Mouse (Mus musculus): ENCODE measurements at regions not wholly inside any gene's neighbourhood (a gene's known extent, or its start where the extent isn't known, plus 50 kb on each side); places are given as distances from the start of the nearest gene placed in this dataset.

DNA sequence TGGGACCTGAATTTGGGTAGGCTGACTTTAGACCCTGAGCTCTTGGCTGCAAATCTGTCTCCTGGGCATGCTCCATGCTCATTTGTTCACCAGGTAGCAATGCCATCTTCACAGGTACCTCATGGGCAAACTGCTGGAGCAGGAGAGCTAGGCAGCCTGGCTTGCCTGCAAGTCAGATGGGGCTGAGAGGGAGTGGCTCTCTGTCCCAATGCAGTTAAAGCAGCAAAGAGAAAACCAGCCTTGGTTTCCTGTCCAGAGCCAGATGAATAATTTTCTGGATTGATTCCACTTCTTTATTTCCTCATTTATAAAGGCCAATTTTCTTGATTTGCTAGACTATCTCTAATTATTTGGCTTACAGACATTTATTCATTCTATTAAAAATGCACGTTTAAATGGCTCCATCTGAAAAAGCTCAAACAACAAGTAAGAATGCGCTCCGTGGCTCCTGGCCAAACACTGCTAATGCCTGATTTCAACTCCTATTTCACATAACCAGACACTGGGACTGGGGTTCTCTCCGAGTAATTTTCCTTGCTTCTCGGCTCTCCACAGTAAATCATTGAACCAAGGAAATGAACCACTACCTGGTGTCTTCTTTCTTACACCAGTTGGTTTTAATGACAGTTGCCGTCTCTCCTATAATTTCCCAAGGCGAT, 60.5 kb downstream of the Rsl24d1 start:
- Histone ChIP-seq H3K4me3 (no peak overlapping the region), H3K27ac (peak overlapping the region; percentile 37; the same call in 1 of the 2 replicates), H3K36me3 (no peaks in the 10 kb centered on the region), H3K9ac (no peak overlapping the region), H3K4me1 (peaks cover 3% of the 10 kb centered on the region; the same call in 1 of the 2 replicates), H3K9me3 (no peaks in the 10 kb centered on the region), H3K27me3 (no peaks in the 10 kb centered on the region), H3K4me2 (no peak overlapping the region)
- WGBS = 45% methylated on average over 7 of the region's 7 CpGs
- ATAC-seq (ENCODE audit: borderline replicate concordance, extremely low read depth, low FRiP score, low TSS enrichment) = peak; percentile 78; the same call in 1 of the 2 replicates

DNA sequence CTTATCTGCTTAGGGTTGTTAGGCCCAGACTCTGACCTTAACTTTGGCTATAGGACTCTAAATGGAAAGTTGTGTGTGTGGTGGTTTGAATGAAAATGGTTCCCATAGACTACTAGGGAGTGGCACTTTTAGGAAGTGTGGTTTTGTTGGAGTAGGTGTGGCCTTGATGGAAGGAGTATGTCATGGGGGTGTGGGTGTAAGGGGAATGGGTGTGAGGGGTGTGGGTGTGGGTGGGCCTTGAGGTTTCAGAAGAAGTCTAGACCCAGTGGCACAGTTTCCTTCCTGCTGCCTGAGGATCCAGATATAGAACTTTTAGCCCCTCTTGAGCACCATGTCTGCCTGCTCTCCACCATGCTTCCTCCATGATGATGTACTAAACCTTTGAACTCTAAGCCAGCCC, 63.4 kb downstream of the Rsl24d1 start:
- ATAC-seq (ENCODE audit: borderline replicate concordance, extremely low read depth, low FRiP score, low TSS enrichment) = no peak
- Histone ChIP-seq H3K27ac (no peak overlapping the region), H3K9ac (no peak overlapping the region), H3K27me3 (no peaks in the 10 kb centered on the region), H3K4me3 (no peak overlapping the region), H3K4me1 (peaks cover 3% of the 10 kb centered on the region; the same call in 1 of the 2 replicates), H3K9me3 (no peaks in the 10 kb centered on the region), H3K4me2 (no peak overlapping the region), H3K36me3 (no peaks in the 10 kb centered on the region)

GRCm38 (mm10) chr9:73183356-73183755, 70.1 kb downstream of the Rsl24d1 start:
- H3K4me1 ChIP-seq = no peaks in the 10 kb centered on the region
- H3K4me2 ChIP-seq = no peak overlapping the region
- no peaks in the 10 kb centered on the region for H3K27me3 ChIP-seq
- ATAC-seq (ENCODE audit: borderline replicate concordance, extremely low read depth, low FRiP score, low TSS enrichment) = no peak
- no peak overlapping the region for H3K9ac ChIP-seq
- H3K4me3 ChIP-seq = no peak overlapping the region
- H3K9me3 ChIP-seq = no peaks in the 10 kb centered on the region
- 83% methylated on average over 5 of the region's 5 CpGs for WGBS
- no peaks in the 10 kb centered on the region for H3K36me3 ChIP-seq
- H3K27ac ChIP-seq = no peak overlapping the region

DNA sequence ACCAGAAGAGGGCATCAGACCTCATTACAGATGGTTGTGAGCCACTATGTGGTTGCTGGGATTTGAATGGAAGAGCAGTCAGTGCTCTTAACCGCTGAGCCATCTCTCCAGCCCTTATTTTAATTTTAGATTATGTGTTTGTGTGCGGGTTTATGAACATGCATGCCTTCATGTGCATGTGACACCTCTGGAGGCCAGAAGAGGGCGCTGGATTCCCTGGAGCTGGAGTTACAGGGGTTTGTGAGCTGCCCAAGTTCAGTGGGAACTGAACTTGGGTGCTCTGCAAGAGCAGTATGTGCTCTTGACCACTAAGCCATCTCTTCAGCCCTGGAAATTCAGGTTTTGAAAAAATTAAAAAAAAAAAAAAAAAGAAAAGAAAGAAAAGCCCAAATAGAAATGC, 71.7 kb downstream of the Rsl24d1 start:
- no peak overlapping the region for H3K9ac ChIP-seq
- WGBS = 42% methylated on average over 3 of the region's 3 CpGs
- H3K36me3 ChIP-seq = no peaks in the 10 kb centered on the region
- H3K27me3 ChIP-seq = no peaks in the 10 kb centered on the region
- ATAC-seq (ENCODE audit: borderline replicate concordance, extremely low read depth, low FRiP score, low TSS enrichment) = no peak
- H3K4me2 ChIP-seq = no peak overlapping the region
- H3K27ac ChIP-seq = no peak overlapping the region
- no peaks in the 10 kb centered on the region for H3K9me3 ChIP-seq
- H3K4me3 ChIP-seq = no peak overlapping the region
- H3K4me1 ChIP-seq = no peaks in the 10 kb centered on the region

DNA sequence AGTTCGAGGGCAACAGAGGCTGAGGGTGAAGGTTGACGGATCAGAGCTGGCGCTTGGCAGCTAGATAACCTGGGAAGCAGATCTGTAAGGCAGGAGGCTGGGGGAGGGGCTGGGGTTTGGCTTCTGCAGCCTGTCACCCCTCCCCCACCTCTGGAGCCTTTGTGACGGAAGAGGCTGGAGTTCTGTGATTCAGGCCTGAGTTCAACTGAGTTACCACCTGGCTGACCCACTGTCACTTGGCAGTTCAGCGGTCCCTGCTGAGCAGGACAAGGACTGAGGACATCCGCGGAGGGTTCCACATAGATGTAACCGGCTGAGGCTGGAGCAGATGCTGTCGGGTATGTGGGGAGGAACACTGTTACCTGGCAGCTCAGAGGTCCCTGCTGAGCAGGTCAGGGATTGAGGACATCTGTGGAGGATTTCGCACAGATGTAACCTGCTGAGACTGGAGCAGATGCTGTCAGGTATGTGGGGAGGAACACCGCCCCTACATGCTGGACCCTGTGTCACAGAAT, 79.1 kb downstream of the Rsl24d1 start:
- ATAC-seq (ENCODE audit: borderline replicate concordance, extremely low read depth, low FRiP score, low TSS enrichment) = no peak; the same call in 1 of the 2 replicates
- Histone ChIP-seq H3K27ac (no peak overlapping the region), H3K36me3 (no peaks in the 10 kb centered on the region), H3K4me3 (no peak overlapping the region), H3K9ac (no peak overlapping the region), H3K9me3 (no peaks in the 10 kb centered on the region), H3K4me1 (peaks cover 5% of the 10 kb centered on the region; the same call in 1 of the 2 replicates), H3K27me3 (no peaks in the 10 kb centered on the region), H3K4me2 (no peak overlapping the region)
- WGBS = 21% methylated on average over 11 of the region's 11 CpGs

DNA sequence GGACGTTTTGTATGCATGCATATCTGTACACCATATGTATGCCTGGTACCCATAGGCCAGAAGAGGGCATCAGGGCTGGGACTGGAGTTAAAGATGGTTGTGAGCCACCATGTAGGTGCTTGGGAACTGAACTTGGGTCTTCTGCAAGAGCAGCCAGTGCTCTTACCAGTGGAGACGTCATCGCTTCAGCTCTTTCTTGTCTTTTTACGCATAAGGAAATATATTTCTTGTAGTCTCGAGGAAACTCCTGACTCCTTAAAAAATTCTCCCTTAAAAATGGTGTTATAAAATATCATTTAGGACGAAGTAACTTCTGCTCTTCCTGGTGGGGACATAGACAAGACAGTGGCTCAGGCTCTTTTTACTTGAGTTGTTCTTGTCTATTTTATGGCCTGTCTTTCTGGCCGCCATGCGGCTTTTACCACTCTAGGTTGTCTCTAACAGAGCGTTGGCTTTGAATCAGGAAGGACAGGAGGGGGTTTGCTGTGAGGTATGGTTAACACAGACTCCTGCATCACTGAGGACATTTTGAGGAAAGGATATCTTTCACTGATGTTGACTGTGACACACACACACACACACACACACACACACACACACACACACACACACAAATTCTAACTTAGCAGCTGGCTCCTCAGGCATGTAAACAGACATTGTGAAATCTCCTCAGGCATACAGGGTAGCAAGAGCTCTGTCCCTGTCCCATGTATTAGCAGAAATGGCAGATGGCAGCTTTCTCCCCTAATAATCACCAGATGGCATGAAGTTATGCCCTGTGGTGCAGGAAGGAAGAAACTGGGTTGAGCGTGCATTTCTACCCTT, 85.2 kb downstream of the Rsl24d1 start:
- Histone ChIP-seq H3K27me3 (no peaks in the 10 kb centered on the region), H3K27ac (no peak overlapping the region), H3K9me3 (no peaks in the 10 kb centered on the region), H3K4me1 (no peaks in the 10 kb centered on the region), H3K9ac (no peak overlapping the region), H3K4me2 (no peak overlapping the region), H3K36me3 (no peaks in the 10 kb centered on the region), H3K4me3 (no peak overlapping the region)
- WGBS = 82% methylated on average over 10 of the region's 10 CpGs
- ATAC-seq (ENCODE audit: borderline replicate concordance, extremely low read depth, low FRiP score, low TSS enrichment) = no peak

GRCm38 (mm10) chr9:73223111-73223510, 109.9 kb downstream of the Rsl24d1 start:
- H3K4me1 ChIP-seq = no peaks in the 10 kb centered on the region
- H3K36me3 ChIP-seq = no peaks in the 10 kb centered on the region
- 46% methylated on average over 6 of the region's 6 CpGs for WGBS
- no peak for ATAC-seq (ENCODE audit: borderline replicate concordance, extremely low read depth, low FRiP score, low TSS enrichment)
- H3K4me2 ChIP-seq = no peak overlapping the region
- no peaks in the 10 kb centered on the region for H3K9me3 ChIP-seq
- H3K27ac ChIP-seq = no peak overlapping the region
- H3K27me3 ChIP-seq = no peaks in the 10 kb centered on the region
- H3K4me3 ChIP-seq = no peak overlapping the region
- H3K9ac ChIP-seq = no peak overlapping the region

DNA sequence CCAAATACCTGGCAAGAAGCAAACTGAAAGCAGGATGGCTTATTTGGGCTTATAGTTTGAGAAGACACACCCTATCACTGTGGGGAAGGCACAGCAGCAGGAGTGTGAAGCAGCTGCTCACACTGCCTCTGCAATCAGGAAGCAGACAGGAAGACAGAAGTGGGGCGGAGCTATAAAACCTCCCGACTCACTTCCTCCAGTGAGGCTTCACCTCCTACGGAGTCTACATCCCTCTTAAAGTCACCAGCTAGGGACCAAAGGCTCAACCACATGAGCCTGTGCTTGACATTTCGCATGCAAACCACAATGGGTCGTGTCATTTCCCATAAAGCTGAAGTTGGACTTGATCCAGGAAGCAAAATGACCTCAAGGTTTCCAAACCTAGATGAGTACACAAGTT, 127.0 kb downstream of the Rsl24d1 start:
- no peak overlapping the region for H3K27ac ChIP-seq
- no peak overlapping the region for H3K4me2 ChIP-seq
- no peak overlapping the region for H3K4me3 ChIP-seq
- WGBS = 54% methylated on average over 5 of the region's 5 CpGs
- H3K9ac ChIP-seq = no peak overlapping the region
- ATAC-seq (ENCODE audit: borderline replicate concordance, extremely low read depth, low FRiP score, low TSS enrichment) = no peak
- H3K36me3 ChIP-seq = no peaks in the 10 kb centered on the region
- peaks cover 3% of the 10 kb centered on the region; the same call in 1 of the 2 replicates for H3K4me1 ChIP-seq
- H3K27me3 ChIP-seq = no peaks in the 10 kb centered on the region
- H3K9me3 ChIP-seq = no peaks in the 10 kb centered on the region

GRCm38 (mm10) chr9:73242521-73243308, 129.5 kb downstream of the Rsl24d1 start:
- H3K27ac ChIP-seq = no peak overlapping the region
- H3K4me2 ChIP-seq = no peak overlapping the region
- no peaks in the 10 kb centered on the region for H3K27me3 ChIP-seq
- no peaks in the 10 kb centered on the region for H3K36me3 ChIP-seq
- H3K4me1 ChIP-seq = peaks cover 3% of the 10 kb centered on the region; the same call in 1 of the 2 replicates
- H3K9ac ChIP-seq = no peak overlapping the region
- H3K4me3 ChIP-seq = no peak overlapping the region
- H3K9me3 ChIP-seq = no peaks in the 10 kb centered on the region
- ATAC-seq (ENCODE audit: borderline replicate concordance, extremely low read depth, low FRiP score, low TSS enrichment) = no peak
- 55% methylated on average over 4 of the region's 4 CpGs for WGBS

GRCm38 (mm10) chr9:73244177-73244576, 131.0 kb downstream of the Rsl24d1 start:
- 71% methylated on average over 3 of the region's 3 CpGs for WGBS

DNA sequence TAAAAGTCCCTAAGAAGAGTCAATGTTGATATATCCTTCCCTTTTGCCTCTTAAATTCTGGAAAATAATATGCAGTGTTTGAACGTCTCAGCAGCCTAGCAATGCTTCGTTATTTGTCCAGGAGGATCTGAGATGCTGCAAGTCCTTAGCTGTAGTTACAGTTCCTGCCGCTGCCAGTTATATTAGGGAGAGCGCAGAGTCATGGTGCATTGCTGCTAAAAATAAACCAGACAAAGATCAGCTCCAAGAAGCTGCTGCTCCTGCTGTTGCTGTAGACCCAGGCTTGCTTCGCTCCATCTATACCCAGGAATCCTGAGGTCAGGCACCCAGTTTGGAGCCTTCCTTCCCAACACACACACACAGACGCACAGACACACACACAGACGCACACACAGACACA, 132.3 kb downstream of the Rsl24d1 start:
- Histone ChIP-seq H3K9ac (no peak overlapping the region), H3K36me3 (no peaks in the 10 kb centered on the region)
- 54% methylated on average over 7 of the region's 7 CpGs for WGBS

More at GRCm38 (mm10) chr9:73244177-73244576, 131.0 kb downstream of the Rsl24d1 start:
- no peaks in the 10 kb centered on the region for H3K27me3 ChIP-seq
- ATAC-seq (ENCODE audit: borderline replicate concordance, extremely low read depth, low FRiP score, low TSS enrichment) = no peak
- peaks cover 3% of the 10 kb centered on the region; the same call in 1 of the 2 replicates for H3K4me1 ChIP-seq
- H3K9ac ChIP-seq = no peak overlapping the region
- H3K4me3 ChIP-seq = no peak overlapping the region
- no peaks in the 10 kb centered on the region for H3K36me3 ChIP-seq
- H3K27ac ChIP-seq = no peak overlapping the region
- H3K9me3 ChIP-seq = no peaks in the 10 kb centered on the region
- H3K4me2 ChIP-seq = no peak overlapping the region

More for the DNA sequence above, 132.3 kb downstream of the Rsl24d1 start:
- H3K4me1 ChIP-seq = no peaks in the 10 kb centered on the region
- no peak for ATAC-seq (ENCODE audit: borderline replicate concordance, extremely low read depth, low FRiP score, low TSS enrichment)
- H3K27ac ChIP-seq = no peak overlapping the region
- H3K27me3 ChIP-seq = no peaks in the 10 kb centered on the region
- no peak overlapping the region for H3K4me2 ChIP-seq
- H3K9me3 ChIP-seq = no peaks in the 10 kb centered on the region
- no peak overlapping the region for H3K4me3 ChIP-seq

All from lung, embryonic 15.5 days (tissue).